Mouse (Mus musculus) megakaryocyte, embryonic 14.5 days (primary cell): ENCODE data around the gene Jaml.

Experiments used
- FLI1 ChIP-seq: IDR thresholded peaks from 2 replicates; pipeline ENCODE4 v1.6.1; 2012; ENCODE audit warnings: low read length, inconsistent platforms, mixed read lengths
- GATA1 ChIP-seq: IDR thresholded peaks from 3 replicates; pipeline ENCODE4 v1.6.1; 2012; ENCODE audit warnings: mixed read lengths, low read length, inconsistent platforms, borderline replicate concordance

- TF ChIP-seq FLI1: no peak
- TF ChIP-seq GATA1: no peak
These were observed 16.4 kb downstream of the Jaml start for GRCm38 (mm10) chr9:45095149-45095937.
